Mouse (Mus musculus) hindbrain, embryonic 16.5 days (tissue): ENCODE results near the gene Eif3b. TPM values are rescaled to one million over a fixed set of nuclear protein-coding genes. Genes with fewer than 3 reads are reported as not detected.

Experiments used
- ATAC-seq: fragments of 200-750 bp; cut with Nextera tagmentation; 2 replicates; pipeline ENCODE4 v1.8.0; 2017; ENCODE audit warnings: moderate TSS enrichment, moderate library complexity
- H3K27ac ChIP-seq: fragments of 300-500 bp; sonication (generic); 2 replicates; pipeline ENCODE4 v1.5.1; 2014; ENCODE audit warnings: low read depth, mild to moderate bottlenecking, control low read depth, low read length, moderate library complexity
- H3K27me3 ChIP-seq: fragments of 300-500 bp; sonication (generic); replicated peaks from 2 replicates; pipeline ENCODE4 v1.6.1; 2014; ENCODE audit warnings: low read length; ENCODE audit not compliant: control insufficient read depth, insufficient read depth
- H3K36me3 ChIP-seq: fragments of 300-500 bp; sonication (generic); 2 replicates; pipeline ENCODE4 v1.6.1; 2014; ENCODE audit warnings: mild to moderate bottlenecking, low read length, moderate library complexity, mixed read lengths; ENCODE audit not compliant: control insufficient read depth, insufficient read depth
- H3K4me1 ChIP-seq: fragments of 300-500 bp; sonication (generic); 2 replicates; pipeline ENCODE4 v1.6.1; 2014; ENCODE audit warnings: low read depth, low read length; ENCODE audit not compliant: control insufficient read depth, insufficient read depth
- H3K4me2 ChIP-seq: fragments of 300-500 bp; sonication (generic); 2 replicates; pipeline ENCODE4 v1.6.1; 2014; ENCODE audit warnings: mild to moderate bottlenecking, low read length, control low read depth, moderate library complexity
- H3K4me3 ChIP-seq: fragments of 300-500 bp; sonication (generic); 2 replicates; pipeline ENCODE4 v1.5.1; 2014; ENCODE audit warnings: mild to moderate bottlenecking, low read length, control low read depth, moderate library complexity
- H3K9ac ChIP-seq: fragments of 300-500 bp; sonication (generic); 2 replicates; pipeline ENCODE4 v1.6.1; 2014; ENCODE audit warnings: low read depth, mild to moderate bottlenecking, control low read depth, low read length, moderate library complexity
- H3K9me3 ChIP-seq: fragments of 300-500 bp; sonication (generic); 2 replicates; pipeline ENCODE4 v1.6.1; 2014; ENCODE audit warnings: mild to moderate bottlenecking, low read length, moderate library complexity; ENCODE audit not compliant: control insufficient read depth
- WGBS: fragments of 180-500 bp; shearing (Covaris S2); extraction: QIAGEN DNeasy Blood & Tissue Kit; methylation state at CpG from one replicate; pipeline ENCODE4 v1.1.7; 2014; 5-methylcytosine and 5-hydroxymethylcytosine counted together
- polyA plus RNA-seq: library from polyadenylated mRNA; unstranded; fragments of >200 nt; fragmentation: Nextera tagmentation; extraction: Ambion mirVana; gene quantifications from 2 replicates; pipeline ENCODE4 v1.2.1, GENCODE M21; 2015

The Eif3b gene
- polyA plus RNA-seq: 65.9 and 77.6 TPM in 2 replicates

DNA sequence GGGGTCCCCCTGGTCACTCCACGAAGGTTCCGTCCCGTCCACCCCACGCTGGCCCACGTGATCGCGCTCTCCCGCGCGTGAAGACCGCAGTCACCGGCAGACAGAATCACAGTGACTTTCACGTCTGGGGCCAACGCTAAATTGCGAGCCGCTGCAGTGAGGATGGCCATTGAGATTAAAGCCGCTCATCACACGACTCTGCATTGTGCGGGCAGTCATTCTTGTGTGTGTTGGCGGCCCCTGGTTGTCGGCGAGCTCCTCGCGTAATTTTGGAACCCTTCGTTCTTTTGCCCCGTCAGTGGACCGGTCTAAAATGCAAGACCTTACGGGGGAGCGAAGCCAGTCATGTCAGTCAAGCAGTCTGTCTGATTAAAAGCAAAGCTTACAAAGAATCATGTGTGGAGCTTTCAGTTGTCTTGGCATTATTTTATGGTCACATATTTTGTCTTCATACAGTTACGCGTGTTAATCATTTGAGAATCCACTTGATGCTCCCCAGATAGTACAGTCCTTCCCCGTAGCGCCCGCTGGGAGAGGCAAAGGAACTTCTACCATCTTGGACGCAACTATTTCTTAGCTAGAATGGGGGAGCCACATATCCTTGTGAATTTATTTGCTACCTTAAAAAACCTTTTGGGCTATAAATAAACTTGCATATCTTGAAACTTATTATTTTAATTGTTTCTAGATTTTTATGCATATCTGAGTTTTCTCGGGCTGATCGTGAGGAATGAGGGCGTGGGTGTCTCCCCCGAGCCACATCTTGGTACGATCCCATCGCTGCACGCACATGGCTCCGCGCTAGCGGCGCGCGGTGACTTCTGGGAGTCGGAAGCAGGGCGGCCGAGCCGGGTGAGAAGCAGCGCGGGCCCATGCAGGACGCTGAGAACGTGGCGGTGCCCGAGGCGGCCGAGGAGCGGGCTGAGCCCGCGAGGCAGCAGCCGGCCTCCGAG lies at the start of gene Eif3b:
Gene Eif3b (plus strand): TSS at position 840 of the 953 bp plus-strand sequence.
- Histone ChIP-seq H3K9me3 (no peaks in the 10 kb centered on the region), H3K27me3 (no peaks in the 10 kb centered on the region), H3K4me2 (peak within 1 kb of the TSS; percentile 93), H3K9ac (peak within 1 kb of the TSS; percentile 98), H3K4me3 (peak within 1 kb of the TSS; percentile 100), H3K27ac (peak within 1 kb of the TSS; percentile 95), H3K4me1 (peaks cover 25% of the 10 kb centered on the region), H3K36me3 (no peaks in the 10 kb centered on the region)
- peak; percentile 93 for ATAC-seq
- under 1% methylated on average over 65 of the region's 65 CpGs for WGBS

DNA sequence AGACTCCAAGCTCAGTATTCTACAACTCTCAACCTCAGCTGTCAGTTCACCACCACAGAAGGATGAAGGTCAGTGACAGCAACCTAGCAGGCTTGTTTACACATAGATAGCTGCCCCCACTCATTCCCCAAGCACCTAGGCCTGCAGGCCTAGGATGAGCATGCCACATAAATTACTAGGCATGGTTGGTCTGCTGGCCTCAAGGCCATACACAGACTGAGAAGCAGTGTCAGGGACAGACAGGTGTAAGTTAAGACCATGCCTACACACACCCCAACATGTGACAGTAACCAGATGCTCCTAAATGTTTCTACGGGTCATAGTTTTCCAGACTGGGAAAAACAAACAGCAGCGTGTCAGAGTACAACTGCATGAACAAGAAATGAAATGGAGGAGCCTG lies 49.7 kb upstream of the Eif3b start:
- WGBS: 90% methylated on average over 2 of the region's 2 CpGs
- no peak for ATAC-seq
- Histone ChIP-seq H3K27me3 (no peaks in the 10 kb centered on the region), H3K36me3 (no peaks in the 10 kb centered on the region), H3K4me3 (no peak overlapping the region), H3K4me1 (no peaks in the 10 kb centered on the region; the same call in 1 of the 2 replicates), H3K27ac (no peak overlapping the region), H3K9me3 (no peaks in the 10 kb centered on the region), H3K9ac (no peak overlapping the region), H3K4me2 (no peak overlapping the region)

DNA sequence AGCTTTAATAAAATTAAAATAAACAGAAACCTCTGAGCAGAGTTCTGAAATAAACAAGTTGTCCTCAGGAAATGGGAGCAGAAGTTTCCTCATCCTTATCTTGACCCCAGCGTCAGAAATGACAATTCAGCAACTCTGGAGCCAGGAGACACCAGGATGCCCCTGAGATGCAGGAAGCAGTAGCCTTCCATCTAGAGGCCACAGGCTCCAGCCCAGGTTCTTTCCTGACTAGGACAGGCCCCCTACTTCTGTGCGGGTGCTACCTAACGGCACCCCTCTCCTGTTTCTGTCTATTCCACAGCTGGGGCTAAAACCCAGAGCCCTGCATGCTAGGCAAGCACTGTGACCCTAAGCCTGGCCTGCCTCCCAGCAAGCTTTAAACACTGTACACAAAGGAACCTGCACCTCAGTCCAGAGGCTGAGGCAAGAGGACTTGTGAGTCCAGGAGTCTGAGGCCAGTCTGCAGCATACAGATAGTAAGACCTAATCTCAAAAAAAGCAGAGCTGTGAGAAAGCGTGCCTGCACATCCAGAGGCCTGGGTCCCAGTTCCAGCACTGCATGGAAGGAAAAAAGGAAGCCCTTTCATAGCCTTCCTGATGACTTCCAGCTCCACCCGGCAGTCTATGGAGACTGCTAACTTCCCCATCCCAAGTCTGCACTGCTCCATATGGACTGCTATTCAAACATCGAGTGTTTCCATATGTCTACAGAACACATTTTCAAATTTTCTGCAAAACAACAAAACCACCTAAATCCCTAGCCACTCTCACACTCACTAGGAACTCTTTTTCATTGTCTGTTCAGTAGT lies 48.5 kb upstream of the Eif3b start:
- no peaks in the 10 kb centered on the region for H3K27me3 ChIP-seq
- no peak overlapping the region for H3K27ac ChIP-seq
- no peak overlapping the region for H3K9ac ChIP-seq
- H3K9me3 ChIP-seq: no peaks in the 10 kb centered on the region
- H3K4me2 ChIP-seq: no peak overlapping the region
- ATAC-seq: no peak
- H3K36me3 ChIP-seq: no peaks in the 10 kb centered on the region
- H3K4me3 ChIP-seq: no peak overlapping the region
- WGBS: 82% methylated on average over 6 of the region's 6 CpGs
- no peaks in the 10 kb centered on the region; the same call in 1 of the 2 replicates for H3K4me1 ChIP-seq

DNA sequence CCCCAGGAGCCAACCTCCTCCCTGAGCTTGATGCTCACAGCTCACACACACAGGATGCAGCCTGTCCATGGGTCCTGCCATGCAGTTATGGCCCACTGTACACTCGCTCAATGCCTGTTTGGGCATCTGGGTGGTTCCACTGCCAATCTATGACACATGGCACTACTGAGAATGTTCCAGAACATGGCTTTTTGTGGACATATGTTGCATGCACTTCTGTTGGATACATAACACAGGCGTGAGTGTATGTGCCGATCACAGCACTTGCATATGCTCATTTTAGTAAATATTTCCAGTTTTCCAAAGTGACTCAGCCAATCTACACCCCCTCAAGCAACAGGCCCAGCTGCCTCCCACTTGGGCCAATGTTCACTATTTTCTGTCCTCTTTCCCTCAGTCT lies 47.5 kb upstream of the Eif3b start:
- no peak overlapping the region for H3K9ac ChIP-seq
- H3K27ac ChIP-seq: no peak overlapping the region
- no peaks in the 10 kb centered on the region; the same call in 1 of the 2 replicates for H3K4me1 ChIP-seq
- no peak overlapping the region for H3K4me2 ChIP-seq
- WGBS: 93% methylated on average over 3 of the region's 3 CpGs
- no peak for ATAC-seq
- no peaks in the 10 kb centered on the region for H3K9me3 ChIP-seq
- H3K4me3 ChIP-seq: no peak overlapping the region
- H3K36me3 ChIP-seq: no peaks in the 10 kb centered on the region
- H3K27me3 ChIP-seq: no peaks in the 10 kb centered on the region

DNA sequence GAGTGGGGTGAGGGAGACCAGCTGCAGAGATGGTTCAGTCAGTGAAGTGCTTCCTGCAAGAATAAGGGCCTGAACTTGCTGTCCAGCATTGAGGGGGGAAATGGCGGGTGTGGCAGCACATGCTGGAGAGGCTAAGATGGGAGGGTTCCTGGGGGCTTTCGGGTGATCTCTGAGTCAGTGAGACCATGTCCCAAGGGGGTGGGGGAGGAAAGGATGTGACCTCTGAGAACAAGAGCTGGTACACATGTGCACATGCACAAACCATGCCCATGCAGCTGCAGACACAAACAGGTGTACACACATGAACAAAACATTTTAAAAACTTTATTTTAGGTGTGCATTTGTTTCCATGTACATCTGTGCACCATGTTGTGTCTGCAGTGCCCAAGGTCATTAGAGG lies 45.4 kb upstream of the Eif3b start:
- no peaks in the 10 kb centered on the region for H3K36me3 ChIP-seq
- H3K27me3 ChIP-seq: no peaks in the 10 kb centered on the region
- WGBS: 83% methylated on average over 2 of the region's 2 CpGs
- no peak overlapping the region for H3K4me3 ChIP-seq
- no peaks in the 10 kb centered on the region for H3K9me3 ChIP-seq
- ATAC-seq: no peak
- no peaks in the 10 kb centered on the region; the same call in 1 of the 2 replicates for H3K4me1 ChIP-seq
- no peak overlapping the region for H3K27ac ChIP-seq
- no peak overlapping the region for H3K9ac ChIP-seq
- no peak overlapping the region for H3K4me2 ChIP-seq

DNA sequence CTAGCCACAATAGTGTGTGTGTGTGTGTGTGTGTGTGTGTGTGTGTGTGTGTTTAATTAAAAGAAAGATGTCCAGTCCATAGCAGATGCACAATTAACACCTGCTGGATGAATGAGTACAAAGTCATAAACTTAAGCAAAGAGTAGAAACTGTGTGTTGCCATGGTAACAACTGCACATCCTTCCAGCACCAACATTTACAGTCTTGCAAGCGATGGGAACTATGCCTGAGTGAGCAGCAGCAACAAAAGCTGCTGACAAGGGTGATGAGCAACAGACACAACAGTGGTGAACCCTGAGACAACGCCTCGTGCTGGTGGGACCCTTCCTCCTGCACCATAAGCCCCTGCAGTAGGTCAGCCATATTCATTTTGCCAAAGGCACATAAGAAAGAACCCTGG lies 44.9 kb upstream of the Eif3b start:
- no peak overlapping the region for H3K4me3 ChIP-seq
- peak overlapping the region; percentile 24 for H3K27ac ChIP-seq

DNA sequence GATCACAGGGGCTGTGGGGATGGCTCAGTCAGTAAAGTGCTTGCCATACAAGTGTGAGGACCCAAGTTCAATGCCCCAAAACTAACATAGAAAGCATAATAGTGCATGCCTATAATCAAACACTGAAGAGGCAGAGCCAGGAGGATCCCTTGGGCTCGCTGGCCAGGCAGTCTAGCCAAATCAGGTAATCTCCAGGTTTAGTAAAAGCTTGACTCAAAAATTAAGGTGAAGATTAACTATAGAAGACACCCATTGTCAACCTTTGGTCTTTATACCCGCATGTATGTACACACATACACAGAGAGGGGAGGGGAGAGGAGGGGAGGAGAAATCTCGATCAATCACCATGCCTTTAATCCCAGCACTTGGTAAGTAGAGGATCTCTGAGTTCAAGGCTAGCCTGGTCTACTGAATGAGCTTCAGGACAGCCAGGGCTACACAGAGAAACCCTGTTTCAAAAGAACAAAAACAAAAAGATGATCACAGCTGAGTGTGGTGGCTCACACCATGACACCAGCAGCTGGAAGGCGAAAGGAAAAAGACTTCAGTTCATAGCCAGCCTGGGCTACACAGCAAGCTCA lies 43.8 kb upstream of the Eif3b start:
- H3K9ac ChIP-seq: no peak overlapping the region
- whole genome bisulfite sequencing: 93% methylated on average over 4 of the region's 4 CpGs
- H3K4me3 ChIP-seq: no peak overlapping the region
- no peaks in the 10 kb centered on the region for H3K36me3 ChIP-seq
- H3K27ac ChIP-seq: no peak overlapping the region
- no peaks in the 10 kb centered on the region; the same call in 1 of the 2 replicates for H3K4me1 ChIP-seq
- no peaks in the 10 kb centered on the region for H3K9me3 ChIP-seq
- H3K27me3 ChIP-seq: no peaks in the 10 kb centered on the region
- H3K4me2 ChIP-seq: no peak overlapping the region
- ATAC-seq: no peak

More for the DNA sequence above, 44.9 kb upstream of the Eif3b start:
- 25% methylated on average over 3 of the region's 3 CpGs for WGBS
- H3K9me3 ChIP-seq: no peaks in the 10 kb centered on the region
- peak; percentile 37; the same call in 1 of the 2 replicates for ATAC-seq
- H3K9ac ChIP-seq: 0 out of 2 replicates have a peak overlapping the region, but pooled peaks have one; percentile 15
- H3K4me2 ChIP-seq: no peak overlapping the region
- H3K4me1 ChIP-seq: no peaks in the 10 kb centered on the region; the same call in 1 of the 2 replicates
- H3K27me3 ChIP-seq: no peaks in the 10 kb centered on the region
- no peaks in the 10 kb centered on the region for H3K36me3 ChIP-seq

DNA sequence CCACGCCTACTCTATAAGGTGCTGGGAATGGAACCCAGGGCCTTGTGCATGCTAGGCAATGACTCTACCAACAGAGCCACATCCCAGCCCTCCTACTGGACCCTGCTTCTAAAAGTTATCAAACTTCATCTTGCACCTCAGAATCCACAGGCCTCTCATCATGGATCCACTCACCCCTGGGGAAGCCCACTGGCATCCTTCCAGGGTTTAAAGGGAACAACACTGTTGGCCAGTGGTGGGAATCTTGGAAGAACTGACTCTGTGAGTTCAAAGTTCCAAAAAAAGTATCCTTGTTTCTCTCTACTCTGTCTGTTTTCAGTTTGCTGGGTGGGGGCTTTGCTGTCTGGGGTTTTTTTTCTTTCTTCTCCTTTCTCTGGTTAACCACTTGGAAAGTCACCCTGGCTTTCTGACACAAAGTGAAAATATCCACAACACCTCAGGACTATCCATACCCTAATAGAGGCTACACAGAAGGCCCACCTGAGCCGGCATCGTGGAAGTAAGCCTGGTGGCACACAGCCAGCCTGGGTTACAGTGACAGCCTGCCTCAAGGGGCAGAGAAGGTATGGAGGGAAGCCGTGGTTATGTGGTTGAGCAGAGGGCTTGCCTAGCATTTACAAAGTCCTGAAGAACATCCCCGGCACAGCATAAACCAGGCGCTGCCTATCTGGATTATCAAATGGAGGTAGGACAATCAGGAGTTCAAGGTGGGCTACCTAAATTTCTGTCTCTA lies 40.8 kb upstream of the Eif3b start:
- Histone ChIP-seq H3K9ac (no peak overlapping the region), H3K9me3 (no peaks in the 10 kb centered on the region), H3K4me1 (no peaks in the 10 kb centered on the region; the same call in 1 of the 2 replicates), H3K4me3 (no peak overlapping the region), H3K36me3 (no peaks in the 10 kb centered on the region), H3K4me2 (no peak overlapping the region), H3K27ac (no peak overlapping the region), H3K27me3 (no peaks in the 10 kb centered on the region)
- WGBS: 89% methylated on average over 6 of the region's 6 CpGs
- ATAC-seq: no peak
